Mouse (Mus musculus) liver, adult 2 months (tissue): ENCODE data around the gene Ccdc87.

Experiments
- CTCF ChIP-seq: fragments of 200-500 bp; IDR thresholded peaks from 2 replicates; pipeline ENCODE4 v1.5.1; 2011; ENCODE audit warnings: low read depth, low read length, control low read depth
- POLR2A ChIP-seq: fragments of 200-500 bp; IDR thresholded peaks from 2 replicates; pipeline ENCODE4 v1.6.1; 2011; ENCODE audit warnings: low read length, control low read depth; ENCODE audit not compliant: insufficient read depth; ENCODE audit errors: extremely low read depth

- no peak for TF ChIP-seq CTCF
- no peak for TF ChIP-seq POLR2A
Measured at GRCm38 (mm10) chr19:4891798-4892197, 52.6 kb downstream of the Ccdc87 start.
